Mouse (Mus musculus) c-Kit-negative CD71-positive TER-119-positive erythroid progenitor cells, embryonic 14.5 days (primary cell): ENCODE results near the gene Xrcc6.

Experiments
- DNase-seq: peaks from one replicate; pipeline ENCODE4 v3.0.0-alpha.2; 2013; ENCODE audit warnings: low read depth, low spot score

Gene Xrcc6

GRCm38 (mm10) chr15:81987646-81988045 lies at the start of gene Xrcc6:
Gene Xrcc6 (plus strand): TSS chr15:81987835.
- no peak for DNase-seq

GRCm38 (mm10) chr15:81938246-81938645 lies 49.4 kb upstream of the Xrcc6 start:
- DNase-seq = no peak

GRCm38 (mm10) chr15:81939157-81939715 lies 48.4 kb upstream of the Xrcc6 start:
- no peak for DNase-seq

GRCm38 (mm10) chr15:81939774-81940173 lies 47.9 kb upstream of the Xrcc6 start:
- DNase-seq = no peak

GRCm38 (mm10) chr15:81940219-81940618 lies 47.4 kb upstream of the Xrcc6 start:
- no peak for DNase-seq

GRCm38 (mm10) chr15:81941010-81941409 lies 46.6 kb upstream of the Xrcc6 start:
- no peak for DNase-seq

GRCm38 (mm10) chr15:81943176-81943749 lies 44.4 kb upstream of the Xrcc6 start:
- DNase-seq = no peak

- no peak for DNase-seq
These were observed 38.6 kb upstream of the Xrcc6 start for GRCm38 (mm10) chr15:81949076-81949475.

- DNase-seq = no peak
These were observed 38.0 kb upstream of the Xrcc6 start for GRCm38 (mm10) chr15:81949476-81950131.

GRCm38 (mm10) chr15:81950716-81951115 lies 36.9 kb upstream of the Xrcc6 start:
- DNase-seq = no peak

- no peak for DNase-seq
These were observed 36.5 kb upstream of the Xrcc6 start for GRCm38 (mm10) chr15:81951159-81951558.

GRCm38 (mm10) chr15:81952310-81952709 lies 35.3 kb upstream of the Xrcc6 start:
- DNase-seq = no peak

GRCm38 (mm10) chr15:81954151-81954583 lies 33.5 kb upstream of the Xrcc6 start:
- DNase-seq = no peak

GRCm38 (mm10) chr15:81954716-81955115 lies 32.9 kb upstream of the Xrcc6 start:
- DNase-seq = no peak

GRCm38 (mm10) chr15:81955414-81955813 lies 32.2 kb upstream of the Xrcc6 start:
- DNase-seq = no peak

GRCm38 (mm10) chr15:81956457-81956856 lies 31.2 kb upstream of the Xrcc6 start:
- DNase-seq = peak; percentile 41

- DNase-seq = no peak
These were observed 30.0 kb upstream of the Xrcc6 start for GRCm38 (mm10) chr15:81957598-81957997.

- DNase-seq = no peak
These were observed 28.7 kb upstream of the Xrcc6 start for GRCm38 (mm10) chr15:81958906-81959305.

GRCm38 (mm10) chr15:81960171-81961077 lies 27.2 kb upstream of the Xrcc6 start, which contains the start of gene Pmm1:
Gene Pmm1 (minus strand): TSS chr15:81960930.
- DNase-seq = peak; percentile 99

GRCm38 (mm10) chr15:81961078-81961451 lies 26.6 kb upstream of the Xrcc6 start:
- DNase-seq = no peak

GRCm38 (mm10) chr15:81964262-81964661 lies 23.4 kb upstream of the Xrcc6 start:
- DNase-seq = no peak

- no peak for DNase-seq
These were observed 22.6 kb upstream of the Xrcc6 start for GRCm38 (mm10) chr15:81964980-81965545.
